Mouse (Mus musculus) bone marrow, adult 2 months (tissue): Measurements from ENCODE around the gene Gm4312. TPM values are rescaled to one million over a fixed set of nuclear protein-coding genes. Genes with fewer than 3 reads are reported as not detected.
"Not testable (repeated sequence)": the region's sequence is repeated elsewhere in the genome, so short reads cannot be mapped to it uniquely, and the experiment has no call there.

ENCODE experiments used
- H3K27ac ChIP-seq: fragments of 200-500 bp; 2 replicates; pipeline ENCODE4 v1.5.1; 2012; ENCODE audit warnings: low read depth, mild to moderate bottlenecking, control low read depth, inconsistent platforms, low read length; ENCODE audit not compliant: control insufficient read depth, poor library complexity, insufficient read depth
- H3K4me1 ChIP-seq: fragments of 200-500 bp; 2 replicates; pipeline ENCODE4 v1.6.1; 2011; ENCODE audit warnings: low read length; ENCODE audit not compliant: control insufficient read depth, insufficient read depth
- H3K4me3 ChIP-seq: fragments of 200-500 bp; replicated peaks from 2 replicates; pipeline ENCODE3; 2011; ENCODE audit warnings: mild to moderate bottlenecking, low read depth, low read length, control low read depth; ENCODE audit not compliant: control insufficient read depth
- CTCF ChIP-seq: fragments of 200-500 bp; IDR thresholded peaks from 2 replicates; pipeline ENCODE4 v1.5.1; 2011; ENCODE audit warnings: low read length, control low read depth; ENCODE audit not compliant: control insufficient read depth, insufficient read depth
- POLR2A ChIP-seq: fragments of 200-500 bp; IDR thresholded peaks from 2 replicates; pipeline ENCODE4 v1.6.1; 2011; ENCODE audit warnings: low read depth, mild to moderate bottlenecking, control low read depth, low read length, borderline replicate concordance; ENCODE audit not compliant: control insufficient read depth
- WGBS: fragments of 180-500 bp; shearing (Covaris S2); methylation state at CpG from one replicate; pipeline ENCODE4 v1.1.7; 2018; 5-methylcytosine and 5-hydroxymethylcytosine counted together
- polyA plus RNA-seq: library from polyadenylated mRNA; stranded (reverse); fragments of >200 nt; gene quantifications from 2 replicates; pipeline ENCODE4 v1.2.4, GENCODE M21; 2011; ENCODE audit warnings: low replicate concordance; ENCODE audit not compliant: missing spikeins, insufficient read depth, insufficient read length

The Gm4312 gene
- polyA plus RNA-seq = not detected in 2 replicates

- no CpG with 5 or more reads among the region's 2 CpGs for WGBS
- not testable (repeated sequence) for H3K4me3 ChIP-seq, H3K27ac ChIP-seq
Observed at GRCm38 (mm10) chr10:100382460-100382859, at the start of gene Gm4312. TSS of gene Gm4312 (minus strand) at chr10:100382560.

GRCm38 (mm10) chr10:100427592-100427991 lies 45.2 kb upstream of the Gm4312 start:
- Histone ChIP-seq H3K4me3 (no peak overlapping the region), H3K27ac (no peak overlapping the region), H3K4me1 (no peaks in the 10 kb centered on the region)
- TF ChIP-seq CTCF (no peak), POLR2A (no peak)
- 69% methylated on average over 2 of the region's 2 CpGs for WGBS

More at GRCm38 (mm10) chr10:100382460-100382859, at the start of gene Gm4312:
- not testable (repeated sequence) for H3K4me1 ChIP-seq

- WGBS = 81% methylated on average over 7 of the region's 7 CpGs
- Histone ChIP-seq H3K27ac (no peak overlapping the region), H3K4me1 (no peaks in the 10 kb centered on the region), H3K4me3 (no peak overlapping the region)
- no peak for TF ChIP-seq CTCF
Observed at GRCm38 (mm10) chr10:100415566-100415965, 33.2 kb upstream of the Gm4312 start.

- H3K27ac ChIP-seq, H3K4me1 ChIP-seq, H3K4me3 ChIP-seq: not testable (repeated sequence)
- 57% methylated on average over 6 of the region's 6 CpGs for WGBS
Observed at GRCm38 (mm10) chr10:100402301-100402700, 19.9 kb upstream of the Gm4312 start.

GRCm38 (mm10) chr10:100361038-100361437 lies 21.3 kb downstream of the Gm4312 start, which contains the start of gene Gm4307:
TSS of gene Gm4307 (plus strand) at chr10:100361338.
- no CpG with 5 or more reads among the region's 3 CpGs for WGBS
- not testable (repeated sequence) for H3K4me1 ChIP-seq, H3K27ac ChIP-seq, H3K4me3 ChIP-seq

- WGBS = 64% methylated on average over 2 of the region's 2 CpGs
Observed at GRCm38 (mm10) chr10:100356841-100357240, 25.5 kb downstream of the Gm4312 start.

GRCm38 (mm10) chr10:100350793-100351192 lies 31.6 kb downstream of the Gm4312 start, which contains the start of gene Gm4305:
TSS of gene Gm4305 (plus strand) at chr10:100351093.
- no CpG with 5 or more reads among the region's 3 CpGs for WGBS

More at GRCm38 (mm10) chr10:100356841-100357240, 25.5 kb downstream of the Gm4312 start:
- H3K27ac ChIP-seq, H3K4me3 ChIP-seq, H3K4me1 ChIP-seq: not testable (repeated sequence)

GRCm38 (mm10) chr10:100345672-100346071 lies 36.7 kb downstream of the Gm4312 start, which contains the start of gene Gm4303:
TSS of gene Gm4303 (plus strand) at chr10:100345972.
- H3K4me1 ChIP-seq, H3K27ac ChIP-seq, H3K4me3 ChIP-seq: not testable (repeated sequence)
- no CpG with 5 or more reads among the region's 3 CpGs for WGBS

More at GRCm38 (mm10) chr10:100350793-100351192, 31.6 kb downstream of the Gm4312 start, which contains the start of gene Gm4305:
- H3K27ac ChIP-seq, H3K4me3 ChIP-seq, H3K4me1 ChIP-seq: not testable (repeated sequence)

- not testable (repeated sequence) for H3K4me1 ChIP-seq, H3K27ac ChIP-seq, H3K4me3 ChIP-seq
- no CpG with 5 or more reads among the region's 3 CpGs for WGBS
Observed at GRCm38 (mm10) chr10:100340536-100340935, 41.8 kb downstream of the Gm4312 start, which contains the start of gene Gm4302. TSS of gene Gm4302 (plus strand) at chr10:100340836.

GRCm38 (mm10) chr10:100335376-100335775 lies 47.0 kb downstream of the Gm4312 start, which contains the start of gene Gm4301:
TSS of gene Gm4301 (plus strand) at chr10:100335676.
- H3K27ac ChIP-seq, H3K4me1 ChIP-seq, H3K4me3 ChIP-seq: not testable (repeated sequence)
- WGBS = no CpG with 5 or more reads among the region's 2 CpGs

Other genes starting within 250 kb of the Gm4312 start
- gene Gm4301, start 46.9 kb downstream of the Gm4312 start, polyA plus RNA-seq = not detected in 2 replicates
- gene Gm4302, start 41.7 kb downstream of the Gm4312 start, polyA plus RNA-seq = not detected in 2 replicates
- not detected in 2 replicates for gene Gm4303, start 36.6 kb downstream of the Gm4312 start, polyA plus RNA-seq
- gene Gm4305, start 31.5 kb downstream of the Gm4312 start, polyA plus RNA-seq = not detected in 2 replicates
- not detected in 2 replicates for gene Gm4307, start 21.2 kb downstream of the Gm4312 start, polyA plus RNA-seq
- gene Tmtc3, start 104.8 kb upstream of the Gm4312 start, polyA plus RNA-seq = 0.92 and 1.4 TPM in 2 replicates
- gene Cep290, start 105.0 kb upstream of the Gm4312 start, polyA plus RNA-seq = 47.0 and 71.3 TPM in 2 replicates
- gene 4930430F08Rik, start 207.9 kb upstream of the Gm4312 start, polyA plus RNA-seq = 3.5 and 6.5 TPM in 2 replicates
- not detected in 2 replicates for gene 1700017N19Rik, start 207.9 kb upstream of the Gm4312 start, polyA plus RNA-seq